Comparison of ENCODE assay signal across 11 mouse cellular contexts in genomic region chr5:20056074-20056842, GRCm38 (mm10).
DNase-seq lines count a peak whose midpoint lies in the region; ATAC-seq lines count a peak whose summit lies in the region.
"Had no signal": no experiment of that assay in that cellular context is flagged by ENCODE, and none has a peak within 500 bp of the region (broad histone marks: within the 10 kb centered on the region; RNA-seq: fewer than 3 reads in every experiment).

No protein-coding gene starts in this region.

- peak overlapping the region; percentile 31; the same call in 1 of the 2 replicates for H3K27ac ChIP-seq in forebrain, embryonic 12.5 days
- H3K27ac ChIP-seq in midbrain, embryonic 12.5 days (replicated peaks), result no peak overlapping the region
- H3K27ac ChIP-seq: heart, embryonic 13.5 days; liver, embryonic 12.5 days had no signal

- WGBS in forebrain, embryonic 12.5 days, result 33% methylated on average over 5 of the region's 5 CpGs
- 55% methylated on average over 5 of the region's 5 CpGs for WGBS in midbrain, embryonic 12.5 days

- H3K4me2 ChIP-seq in forebrain, embryonic 12.5 days, result no peak overlapping the region
- H3K4me2 ChIP-seq in midbrain, embryonic 12.5 days (replicated peaks), result no peak overlapping the region
- H3K4me2 ChIP-seq: heart, embryonic 13.5 days; liver, embryonic 12.5 days had no signal

- no peaks in the 10 kb centered on the region for H3K9me3 ChIP-seq in forebrain, embryonic 12.5 days
- H3K9me3 ChIP-seq in midbrain, embryonic 12.5 days, result no peaks in the 10 kb centered on the region
- H3K9me3 ChIP-seq: heart, embryonic 13.5 days; liver, embryonic 12.5 days had no signal

- H3K4me3 ChIP-seq in forebrain, embryonic 12.5 days (replicated peaks), result no peak overlapping the region
- H3K4me3 ChIP-seq in midbrain, embryonic 12.5 days, result no peak overlapping the region
- H3K4me3 ChIP-seq: heart, embryonic 13.5 days; liver, embryonic 12.5 days had no signal

- H3K36me3 ChIP-seq in forebrain, embryonic 12.5 days (replicated peaks), result no peaks in the 10 kb centered on the region
- H3K36me3 ChIP-seq in midbrain, embryonic 12.5 days, result no peaks in the 10 kb centered on the region
- H3K36me3 ChIP-seq: heart, embryonic 13.5 days; liver, embryonic 12.5 days had no signal

- intact Hi-C loops in heart, postnatal 10 days (cut with DNase I), result no loop called here

- H3K9ac ChIP-seq in forebrain, embryonic 12.5 days, result no peak overlapping the region
- H3K9ac ChIP-seq in midbrain, embryonic 12.5 days (replicated peaks), result no peak overlapping the region
- H3K9ac ChIP-seq: heart, embryonic 13.5 days; liver, embryonic 12.5 days had no signal

- peaks cover 9% of the 10 kb centered on the region for H3K4me1 ChIP-seq in forebrain, embryonic 12.5 days
- peaks cover 8% of the 10 kb centered on the region; the same call in 1 of the 2 replicates for H3K4me1 ChIP-seq in midbrain, embryonic 12.5 days
- H3K4me1 ChIP-seq: heart, embryonic 13.5 days; liver, embryonic 12.5 days had no signal

- 0 out of 2 replicates have a peak, but pooled peaks cover 4% of the 10 kb centered on the region for H3K27me3 ChIP-seq in forebrain, embryonic 12.5 days
- no peaks in the 10 kb centered on the region for H3K27me3 ChIP-seq in midbrain, embryonic 12.5 days
- H3K27me3 ChIP-seq: heart, embryonic 13.5 days; liver, embryonic 12.5 days had no signal

- DNase-seq in layer of hippocampus, adult 18-20 months (ENCODE audit: low spot score in 2 of 2), result peak; percentile 30 to 72
- no peak for DNase-seq in layer of hippocampus, postnatal 25 days (ENCODE audit: extremely low spot score in 1 of 2, low spot score in 1 of 2)
- DNase-seq in embryo, embryonic 11 days, result peak; percentile 41
- no peak for DNase-seq in adrenal gland, postnatal 25 days
- DNase-seq in heart, postnatal 10 days, result no peak
- DNase-seq in lung, adult 18-20 months, result no peak
- DNase-seq: thymus, adult 2 months had no signal

- peak; percentile 71; the same call in 1 of the 2 replicates for ATAC-seq in forebrain, embryonic 12.5 days (ENCODE audit: low FRiP score)
- ATAC-seq in midbrain, embryonic 12.5 days (ENCODE audit: low FRiP score, low read depth), result 0 out of 2 replicates have a peak, but pooled peaks have one; percentile 49
- ATAC-seq: liver, embryonic 12.5 days had no signal

Comparison
In these comparisons a context has a peak if more than half of its experiments do, and no peak if none do; other contexts are left out.
1. DNase-seq: peak in layer of hippocampus, adult 18-20 months (2 of 2) and embryo, embryonic 11 days (single experiment); none in layer of hippocampus, postnatal 25 days (0 of 2), adrenal gland, postnatal 25 days (single experiment), heart, postnatal 10 days (0 of 2) and lung, adult 18-20 months (0 of 2).